Mouse (Mus musculus) gastrocnemius, postnatal 36 days (tissue): ENCODE measurements around the gene Pde4dip. TPM values are rescaled to one million over a fixed set of nuclear protein-coding genes. Genes with fewer than 3 reads are reported as not detected.

Experiments used
- DNase-seq, 2 experiments: peaks; one replicate each; pipeline ENCODE4 v3.0.0; 2022
- intact Hi-C: fragments of 180-260 bp; cut with DNase I; formaldehyde crosslinking; loops from one replicate; pipeline ENCODE4 v1.15.1; 2025
- total RNA-seq, 2 experiments: library from RNA; stranded (reverse); gene quantifications; 2 replicates each; pipeline ENCODE4 v1.2.3; 2021

Pde4dip gene
- total RNA-seq, 2 experiments from 2014 or later = 2,796 to 3,405 TPM

DNA sequence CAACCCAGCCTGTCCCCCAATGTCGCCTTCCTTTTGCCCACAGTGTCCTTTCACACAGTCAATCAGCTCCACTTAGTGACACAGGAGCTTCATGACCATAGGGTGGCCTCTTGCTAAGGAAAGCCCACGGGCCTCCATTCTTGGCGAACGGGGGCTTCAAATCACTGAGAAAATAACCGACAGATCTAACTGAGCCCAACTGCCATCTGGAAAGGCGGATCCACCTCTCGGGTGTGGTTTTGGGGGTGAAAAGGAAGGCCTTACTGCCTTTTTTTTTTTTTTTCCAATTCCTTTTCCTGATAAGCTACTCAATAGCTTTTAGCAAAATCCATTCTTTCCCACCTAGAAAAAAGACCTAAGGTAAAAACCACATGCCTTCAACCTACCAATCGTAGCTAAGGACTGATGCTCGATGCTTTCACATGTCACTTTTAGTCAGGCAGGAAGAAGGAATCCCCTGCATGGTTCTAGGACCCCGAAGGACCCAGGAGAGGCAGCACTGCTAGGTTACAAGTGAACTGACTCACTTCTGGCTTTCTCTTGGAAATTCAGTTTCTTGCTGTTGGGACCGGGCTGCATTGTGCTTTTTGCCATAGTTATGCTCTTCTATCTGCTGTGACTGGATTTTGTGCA lies 185.9 kb downstream of the Pde4dip start:
- intact Hi-C loops = no loop called here
- no peak for DNase-seq

DNA sequence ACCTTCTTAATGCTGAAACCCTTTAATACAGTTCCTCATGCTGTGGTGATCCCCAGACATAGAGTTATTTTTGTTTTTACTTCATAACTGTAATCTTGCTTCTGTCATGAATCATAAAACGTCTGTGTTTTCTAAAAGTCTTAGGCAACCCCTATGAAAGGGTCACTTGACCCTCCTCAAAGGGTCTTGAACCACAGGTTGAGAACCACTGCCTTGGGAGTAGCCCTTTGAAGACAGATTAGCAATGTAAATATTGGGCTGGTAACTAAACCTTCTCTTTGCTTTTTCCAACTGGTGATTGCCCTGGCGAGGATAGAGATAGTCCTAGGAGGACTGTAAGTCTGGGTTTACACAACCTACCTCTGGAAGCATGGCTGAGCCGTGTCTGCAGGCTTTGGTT lies 187.3 kb downstream of the Pde4dip start:
- no peak for DNase-seq
- intact Hi-C loops = no loop called here

DNA sequence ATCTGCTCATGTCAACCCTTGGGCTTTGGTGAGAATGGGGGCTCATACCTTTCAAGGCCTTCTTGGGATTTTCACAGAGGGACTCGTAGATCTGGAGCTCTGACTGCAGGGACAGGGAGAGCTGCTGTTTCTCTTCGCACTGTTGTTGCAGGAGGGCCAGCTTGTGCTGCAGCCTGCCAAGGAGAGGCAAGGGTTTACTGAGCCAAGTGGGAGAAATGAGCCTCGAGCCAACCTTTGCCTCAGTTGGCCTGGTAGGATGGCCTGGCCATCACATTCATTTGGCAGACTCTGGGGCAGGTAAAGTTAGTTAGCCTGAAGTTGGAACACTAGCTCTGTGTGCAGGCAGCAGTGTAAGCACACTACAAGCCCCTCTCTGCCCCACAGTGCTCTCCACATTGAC lies 189.4 kb downstream of the Pde4dip start:
- intact Hi-C loops = no loop called here
- DNase-seq = no peak

DNA sequence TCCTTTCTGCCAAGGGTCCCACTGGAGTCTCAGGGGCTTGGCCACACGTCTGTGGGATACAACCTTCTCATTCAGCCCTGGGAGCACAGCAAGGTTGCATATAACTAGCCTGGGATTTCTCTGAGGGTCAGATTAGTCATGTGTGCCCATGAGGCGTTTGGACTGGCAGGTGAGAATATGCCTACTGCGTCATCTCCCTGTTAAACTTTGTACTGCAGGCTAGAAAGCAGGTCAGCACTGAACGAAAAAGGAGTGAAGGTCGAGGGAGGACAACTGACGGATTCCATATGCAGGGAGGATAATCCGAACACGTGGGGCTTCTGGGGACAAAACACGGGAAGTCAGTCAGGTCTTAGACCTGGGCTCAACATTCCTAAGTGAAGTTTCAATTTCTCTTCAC lies 191.2 kb downstream of the Pde4dip start:
- intact Hi-C loops = no loop called here
- no peak for DNase-seq

DNA sequence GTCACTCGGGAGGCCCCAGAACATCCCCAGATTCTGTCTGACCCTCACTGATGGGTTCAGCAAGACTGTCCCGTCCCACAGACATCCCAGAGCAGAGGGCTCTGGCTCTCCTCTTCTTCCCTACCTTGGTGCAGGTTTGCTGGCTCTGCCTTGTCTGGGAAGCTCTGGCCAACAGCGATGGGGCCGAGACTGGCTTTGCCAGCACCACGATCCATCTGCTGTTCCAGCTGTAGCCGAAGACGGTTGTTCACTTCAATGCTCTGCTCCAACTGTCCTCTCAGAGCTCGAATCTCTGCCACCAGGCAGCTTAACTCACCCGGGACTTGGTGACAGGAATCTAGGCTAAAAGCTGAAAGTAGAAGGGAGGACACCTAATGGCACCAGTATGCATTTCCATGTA lies 191.6 kb downstream of the Pde4dip start:
- intact Hi-C loops = no loop called here

DNA sequence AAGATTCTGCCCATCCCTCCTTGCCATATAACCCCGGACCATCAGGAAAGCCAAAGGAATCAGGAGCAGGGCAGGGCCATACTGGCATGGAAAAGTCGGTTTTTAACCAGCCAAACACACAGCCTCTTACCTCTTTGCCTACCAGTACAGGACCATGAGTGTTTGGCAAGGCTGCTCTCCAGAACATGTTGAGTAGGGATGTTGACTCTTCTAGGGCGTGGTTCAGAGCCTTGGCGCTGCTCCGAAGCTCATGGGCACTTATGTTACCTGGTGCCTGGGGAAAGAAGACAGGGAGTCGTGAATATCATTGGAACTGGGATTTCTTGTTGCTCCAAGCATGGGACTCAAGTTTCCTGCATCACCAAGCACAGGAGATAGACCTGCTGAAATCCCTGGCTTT lies 194.7 kb downstream of the Pde4dip start:
- intact Hi-C loops = no loop called here
- DNase-seq = no peak

More for the DNA sequence above, 191.6 kb downstream of the Pde4dip start:
- DNase-seq = no peak

DNA sequence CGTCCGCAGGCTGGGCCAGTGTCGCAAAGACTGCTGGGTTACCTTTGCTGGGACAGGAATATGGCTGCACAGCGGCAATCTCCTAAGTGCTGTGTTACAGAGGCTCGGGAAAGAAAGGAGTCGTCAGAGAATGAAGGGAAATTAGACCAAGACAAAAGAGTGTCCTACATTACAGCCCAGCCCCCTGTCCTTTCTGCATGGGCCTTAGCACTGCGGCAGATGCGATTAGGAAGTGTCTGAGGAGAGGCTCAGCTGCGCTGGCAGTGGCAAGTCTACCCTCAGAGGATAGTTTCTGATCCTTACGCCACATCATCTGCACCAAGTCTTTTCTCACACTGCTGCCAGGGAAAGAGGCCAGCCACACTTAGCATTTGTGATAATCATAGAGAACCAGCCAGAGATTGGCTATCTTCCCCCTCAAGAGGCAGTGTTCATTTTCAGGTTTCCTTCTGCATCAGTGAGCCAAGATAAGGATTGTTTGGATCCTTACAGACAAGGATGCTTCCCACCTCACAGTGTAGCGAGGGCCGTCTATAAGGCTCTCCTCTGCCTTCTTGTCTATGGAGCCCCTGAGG lies 197.0 kb downstream of the Pde4dip start:
- intact Hi-C loops = no loop called here
- DNase-seq = no peak

DNA sequence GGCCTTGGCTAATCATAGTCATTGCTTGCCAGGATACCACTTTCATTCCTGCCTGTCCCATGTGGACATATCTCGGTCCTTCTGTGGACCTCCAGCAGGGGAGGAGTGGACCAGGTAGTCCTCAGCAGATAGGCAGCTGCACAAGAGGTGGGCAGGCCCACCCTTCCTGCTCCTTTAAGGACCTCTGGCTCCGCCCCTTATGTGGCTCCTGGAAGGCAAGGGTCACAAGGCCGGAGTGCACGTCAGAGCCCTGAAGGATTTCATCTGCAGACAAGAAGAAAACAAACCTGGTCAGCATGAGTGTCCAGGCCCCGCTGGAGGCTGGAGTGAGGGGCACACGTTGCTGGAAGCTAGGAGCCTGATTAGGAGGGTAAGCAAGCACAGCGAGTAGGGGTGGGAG lies 197.9 kb downstream of the Pde4dip start:
- intact Hi-C loops = no loop called here
- no peak for DNase-seq

DNA sequence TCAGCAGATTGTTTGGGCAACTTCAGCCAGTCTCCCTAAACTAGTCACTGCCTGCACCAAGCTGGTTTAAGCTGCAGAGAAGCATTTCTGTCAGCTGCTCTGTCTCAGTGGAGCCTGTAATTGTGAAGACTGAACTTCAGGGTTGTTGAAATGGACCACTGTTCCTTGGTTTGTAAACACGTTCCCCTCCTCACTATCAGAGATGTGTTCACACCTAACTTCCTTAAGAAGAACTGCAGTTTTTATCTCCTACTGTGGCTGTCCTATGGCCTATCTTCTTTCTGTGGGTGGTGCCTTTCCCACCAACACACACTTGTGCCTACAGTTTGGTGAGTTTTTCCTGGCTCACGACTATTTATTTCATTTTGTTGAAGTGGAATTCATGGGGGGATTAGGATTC lies 199.2 kb downstream of the Pde4dip start:
- intact Hi-C loops = no loop called here
- no peak for DNase-seq

DNA sequence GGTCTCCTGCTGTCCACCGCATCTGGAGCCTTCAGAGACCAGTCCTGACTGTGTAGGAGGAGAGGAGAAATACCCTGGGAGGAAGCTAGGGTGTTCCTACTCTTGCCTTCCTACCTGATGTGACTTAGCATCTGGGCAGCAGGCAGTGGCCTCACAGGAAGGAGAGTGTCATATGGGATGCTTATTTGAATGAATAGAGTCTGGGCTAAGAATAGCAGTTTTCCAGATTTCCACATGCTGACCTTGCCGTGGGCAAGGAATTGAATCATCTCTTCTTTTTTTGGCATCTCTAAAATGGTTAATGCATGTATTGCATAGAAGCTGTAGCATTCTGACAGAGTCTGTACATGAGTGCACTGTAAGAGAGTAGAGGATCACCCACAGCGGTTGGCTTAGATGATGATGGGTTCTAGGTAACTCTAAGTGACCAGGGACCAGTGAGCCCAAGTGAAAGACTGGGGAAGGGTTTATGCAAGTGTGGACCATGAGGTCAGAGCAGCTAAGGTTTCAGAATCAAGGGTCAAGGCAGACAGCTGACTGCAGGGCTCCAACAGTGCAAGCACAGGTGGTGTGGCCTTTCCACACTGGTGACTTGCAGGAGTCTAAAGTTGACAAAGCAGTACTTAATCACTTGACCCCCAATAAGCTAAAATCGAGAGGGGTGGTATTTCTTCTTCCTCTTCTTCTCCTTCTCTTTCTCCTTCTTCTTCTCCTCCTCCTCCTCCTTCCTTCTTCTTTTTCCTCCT lies 202.0 kb downstream of the Pde4dip start:
- intact Hi-C loops = no loop called here
- no peak for DNase-seq

DNA sequence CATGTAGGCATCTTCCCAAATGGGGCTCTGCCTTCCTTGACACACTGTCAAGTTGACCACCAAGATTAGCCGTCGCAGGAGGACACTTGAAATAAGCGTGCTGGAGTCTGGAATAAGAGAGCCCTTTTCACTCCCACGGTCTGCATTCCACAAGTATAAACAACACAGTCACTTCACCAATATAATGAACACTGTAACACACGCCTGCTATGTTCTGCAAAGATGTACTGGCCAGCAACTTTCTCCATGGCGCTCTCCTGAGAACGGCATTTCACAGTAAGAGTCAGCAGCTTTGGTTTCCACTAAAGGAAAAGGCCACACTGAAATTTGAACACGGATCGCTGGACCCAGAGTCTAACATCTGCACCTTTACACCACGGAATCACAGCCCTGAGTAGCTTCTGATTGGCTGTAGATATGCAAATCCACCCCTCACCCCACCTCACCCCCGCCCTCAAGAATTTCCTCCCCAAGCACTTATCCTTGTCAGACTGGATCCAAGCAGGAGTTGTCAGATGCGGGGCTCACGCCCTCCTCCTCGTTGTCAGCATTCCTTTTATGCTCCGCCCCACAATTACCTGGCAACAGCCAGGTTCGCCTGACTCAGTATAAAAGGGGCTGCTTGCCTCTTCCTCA lies 204.8 kb downstream of the Pde4dip start:
- no peak for DNase-seq
- intact Hi-C loops = loop anchor here (5.0 kb wide), 1 partner anchor 194 kb away; no protein-coding TSS in a partner anchor

DNA sequence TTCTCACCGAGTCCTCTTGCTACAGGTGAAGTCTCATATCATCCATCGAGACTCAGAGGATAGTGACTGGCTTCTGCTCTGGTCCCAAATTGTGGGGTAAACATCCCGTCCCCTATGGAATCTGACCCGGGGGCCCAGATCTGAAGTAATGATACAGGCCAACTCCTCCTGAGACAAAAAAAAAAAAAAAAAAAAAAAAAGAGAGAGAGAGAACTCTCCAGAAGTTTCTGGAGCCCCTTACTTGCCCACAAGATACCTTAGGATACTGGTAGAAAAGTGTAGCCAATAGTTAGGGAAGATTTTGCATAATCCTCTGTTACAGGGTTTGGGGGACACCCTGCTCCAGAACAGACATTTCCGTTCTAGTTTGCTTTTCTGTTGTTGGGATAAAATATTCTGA lies 205.9 kb downstream of the Pde4dip start:
- intact Hi-C loops = loop anchor here (5.0 kb wide), 1 partner anchor 195 kb away; no protein-coding TSS in a partner anchor

DNA sequence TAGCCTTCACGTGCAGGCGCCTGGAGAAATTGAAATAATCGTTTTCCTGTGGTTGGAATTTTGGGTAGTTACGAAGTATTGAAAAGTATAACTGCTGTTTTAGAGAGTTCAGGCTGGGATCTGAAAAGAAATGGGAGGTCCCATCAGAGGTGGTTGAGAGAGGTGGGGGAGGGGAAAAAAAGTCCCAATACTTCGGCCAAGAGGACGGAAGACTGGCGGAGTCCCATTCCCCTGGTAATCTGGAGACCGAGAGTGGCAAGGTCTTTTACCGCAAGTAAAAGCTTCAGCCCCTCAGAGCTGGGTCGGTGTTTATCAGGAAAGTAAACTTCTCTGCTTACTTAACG lies 206.4 kb downstream of the Pde4dip start:
- DNase-seq = no peak
- intact Hi-C loops = loop anchor here (5.0 kb wide), 1 partner anchor 195 kb away; no protein-coding TSS in a partner anchor

More for the DNA sequence above, 205.9 kb downstream of the Pde4dip start:
- DNase-seq = no peak

DNA sequence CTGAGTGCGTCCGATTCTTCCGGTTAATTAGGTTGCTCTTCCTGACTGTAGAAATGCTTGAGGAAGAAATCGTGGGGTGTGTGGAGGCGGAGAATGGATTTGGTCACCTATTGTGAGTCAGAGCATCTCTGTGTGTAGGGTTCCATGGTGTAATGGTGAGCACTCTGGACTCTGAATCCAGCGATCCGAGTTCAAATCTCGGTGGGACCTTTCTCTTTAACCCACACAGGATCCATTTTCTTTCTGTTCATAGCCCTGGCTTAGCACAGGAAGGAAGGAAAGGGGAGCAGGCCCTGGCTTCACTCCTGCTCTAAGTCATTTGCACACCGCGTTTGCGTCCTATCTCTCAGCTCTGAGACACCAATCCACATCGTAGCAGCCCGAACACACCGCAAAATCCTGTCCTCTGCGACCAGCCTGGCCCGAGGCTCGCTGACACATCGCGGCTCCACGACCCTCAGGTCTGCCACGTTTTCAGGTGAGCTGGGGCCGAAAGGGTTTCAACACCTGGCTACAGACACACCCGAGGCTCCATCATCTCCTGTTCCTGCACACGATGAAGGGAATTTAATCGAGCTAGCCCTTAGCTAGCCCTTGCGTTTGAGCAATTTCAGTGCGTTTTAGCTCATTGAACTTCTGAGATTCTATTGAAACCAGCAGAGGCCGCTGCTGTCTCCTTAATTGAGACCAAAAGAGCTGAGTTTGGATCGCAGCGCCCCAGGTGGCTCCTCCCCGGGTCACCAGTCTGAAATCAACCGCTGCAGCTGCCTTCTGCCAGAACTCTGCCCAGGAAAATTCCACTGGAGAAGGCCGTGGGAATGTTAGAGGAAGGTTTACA lies 207.0 kb downstream of the Pde4dip start:
- intact Hi-C loops = loop anchor here (5.0 kb wide), 1 partner anchor 196 kb away; no protein-coding TSS in a partner anchor
- DNase-seq = peak in 1 of 2 experiments; percentile 52

DNA sequence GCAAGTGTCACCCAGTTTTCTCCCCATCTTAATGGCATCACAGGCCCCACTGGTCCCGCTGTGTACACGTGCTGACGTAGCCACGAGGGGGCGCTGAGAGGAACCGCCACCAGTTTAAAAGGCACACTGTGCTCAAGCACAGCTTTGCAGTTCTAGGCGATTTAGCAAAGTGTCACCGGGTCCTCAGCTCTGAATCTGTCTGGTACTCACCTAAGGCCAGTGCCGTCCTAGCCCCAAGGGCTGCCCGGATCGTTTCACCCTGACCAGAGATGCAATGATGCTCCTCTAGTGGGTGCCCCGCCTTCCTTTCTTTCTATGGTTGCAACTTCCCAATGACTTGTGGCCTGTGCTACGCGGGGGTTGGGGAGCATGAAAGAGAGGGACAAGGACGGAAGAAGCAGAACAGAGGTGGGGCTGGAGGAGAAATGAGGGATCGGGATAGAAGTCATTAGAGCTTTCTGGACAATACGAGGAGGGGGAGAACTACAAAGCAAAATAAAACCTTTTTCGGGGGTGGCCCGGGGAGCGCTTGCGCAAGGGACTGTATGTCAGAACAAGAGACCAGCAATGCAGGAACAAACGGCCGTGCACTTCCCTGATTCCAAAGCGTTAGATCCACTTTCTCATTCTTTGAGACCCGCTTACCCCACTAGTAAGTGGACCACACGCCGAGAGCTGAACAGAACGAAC lies 207.7 kb downstream of the Pde4dip start:
- intact Hi-C loops = loop anchor here (5.0 kb wide), 1 partner anchor 197 kb away; no protein-coding TSS in a partner anchor
- DNase-seq = peak; percentile 67 to 77

DNA sequence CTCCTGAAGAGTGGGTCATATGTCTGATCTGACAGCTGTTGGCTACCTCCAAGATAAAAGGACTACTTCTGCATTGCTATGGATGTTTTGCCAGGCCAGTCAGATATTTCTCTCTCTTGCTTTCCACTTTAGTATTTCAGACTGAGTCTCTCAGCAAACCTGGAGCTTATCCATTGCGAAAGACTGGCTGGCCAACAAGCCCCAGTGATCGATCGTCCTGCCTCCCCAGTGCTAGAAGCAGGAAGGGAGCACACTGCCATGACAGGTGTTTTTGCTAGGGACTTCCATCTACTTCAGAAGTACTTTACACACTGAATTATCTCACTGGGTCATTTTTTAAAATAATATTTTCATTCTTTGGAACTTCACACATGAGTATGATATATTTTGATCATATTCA lies 210.1 kb downstream of the Pde4dip start:
- DNase-seq = no peak
- intact Hi-C loops = no loop called here

DNA sequence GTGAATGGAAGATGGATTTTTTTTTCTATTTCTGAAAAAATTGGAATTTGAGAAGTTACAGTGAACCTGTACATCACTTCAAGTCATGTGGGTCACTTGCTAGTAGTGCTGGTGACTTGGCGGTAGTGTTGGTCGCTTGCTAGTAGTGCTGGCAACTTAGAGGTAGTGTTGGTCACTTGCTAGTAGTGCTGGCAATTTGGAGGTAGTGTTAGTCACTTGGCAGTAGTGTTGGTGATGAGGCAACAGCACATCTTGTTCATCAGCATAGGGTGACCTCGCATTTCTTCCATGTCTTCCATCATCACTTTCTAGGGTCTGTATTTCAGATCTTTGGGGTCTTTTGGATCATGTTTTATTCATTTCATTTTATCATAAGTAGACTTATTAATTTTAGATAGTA lies 212.4 kb downstream of the Pde4dip start:
- DNase-seq = no peak
- intact Hi-C loops = no loop called here

DNA sequence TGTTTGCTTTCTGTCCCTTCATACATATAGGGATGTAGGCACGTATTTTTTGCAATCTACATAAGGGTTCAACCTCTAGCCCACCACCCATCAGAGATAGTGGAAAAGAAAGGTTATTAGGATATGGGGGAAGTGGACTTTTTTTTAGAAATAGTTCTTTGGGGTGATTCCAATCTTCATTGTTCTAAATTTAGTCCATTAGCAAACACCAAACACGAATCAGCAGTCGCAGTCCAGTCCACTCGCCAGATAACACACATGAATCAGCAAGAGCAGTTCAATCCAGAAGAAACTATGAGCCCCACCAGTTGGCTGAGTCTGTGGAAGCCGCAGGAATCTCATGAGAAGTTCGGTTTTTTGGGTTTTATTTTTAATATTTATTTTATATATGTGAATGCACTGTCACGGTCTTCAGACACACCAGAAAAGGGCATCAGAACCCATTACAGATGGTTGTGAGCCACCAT lies 213.8 kb downstream of the Pde4dip start, which contains the start of gene Gm17651:
TSS of gene Gm17651 (minus strand) at position 51 of the 467 bp plus-strand sequence.
- intact Hi-C loops = no loop called here
- DNase-seq = no peak

DNA sequence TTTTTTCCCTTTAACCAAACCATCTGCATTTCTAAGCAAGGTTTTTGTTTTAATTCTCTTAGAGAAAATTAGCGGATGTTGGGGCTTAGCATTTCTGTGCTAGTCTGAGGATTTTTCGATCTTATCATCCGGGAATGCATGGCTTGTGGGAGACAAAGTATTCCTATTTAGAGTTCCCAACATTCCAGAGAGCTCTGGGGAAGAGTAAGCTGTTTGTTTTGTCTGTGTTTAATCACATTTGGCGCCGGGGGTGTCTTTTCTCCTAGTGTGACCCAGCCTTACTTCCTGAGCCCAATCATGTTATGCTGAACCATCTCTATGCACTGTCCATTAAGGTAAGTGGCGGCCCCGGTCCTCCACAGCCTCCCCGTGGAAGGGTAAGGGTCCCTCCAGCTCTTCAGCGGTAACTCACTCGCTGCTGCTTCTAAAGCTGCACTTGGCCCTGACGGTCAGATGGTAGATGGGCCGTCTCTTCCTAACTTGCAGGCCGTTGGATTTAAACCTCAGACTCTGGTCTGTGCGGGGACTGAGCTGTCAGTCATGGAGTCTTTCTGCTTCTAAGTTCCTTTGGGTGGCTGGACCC lies 221.3 kb downstream of the Pde4dip start:
- DNase-seq = no peak
- intact Hi-C loops = no loop called here
